Mouse (Mus musculus): Measurements from ENCODE around the gene Il18rap.
"Not testable (repeated sequence)": the region's sequence is repeated elsewhere in the genome, so short reads cannot be mapped to it uniquely, and the experiment has no call there.

The Il18rap gene

DNA sequence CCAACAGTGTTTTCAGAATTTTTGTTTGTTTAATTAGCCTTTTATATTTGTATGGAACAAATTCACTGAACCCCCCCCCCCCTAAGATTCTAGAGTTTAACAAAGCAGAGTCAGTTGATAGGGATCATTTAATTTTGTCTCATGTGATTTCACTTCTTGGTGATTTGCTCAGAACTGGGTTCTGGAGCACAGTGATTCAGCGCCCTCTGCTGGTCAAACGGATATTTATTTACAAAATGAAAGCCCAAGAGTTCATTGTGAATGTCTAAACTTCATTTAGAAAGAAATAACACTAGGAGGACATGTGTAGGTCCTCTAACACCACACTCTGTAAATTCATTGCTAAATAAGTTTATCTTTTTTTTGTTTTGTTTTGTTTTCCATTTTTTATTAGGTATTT is 29.5 kb downstream of the Il18rap start:
- peak; percentile 66 for DNase-seq (ENCODE audit: low spot score)

DNA sequence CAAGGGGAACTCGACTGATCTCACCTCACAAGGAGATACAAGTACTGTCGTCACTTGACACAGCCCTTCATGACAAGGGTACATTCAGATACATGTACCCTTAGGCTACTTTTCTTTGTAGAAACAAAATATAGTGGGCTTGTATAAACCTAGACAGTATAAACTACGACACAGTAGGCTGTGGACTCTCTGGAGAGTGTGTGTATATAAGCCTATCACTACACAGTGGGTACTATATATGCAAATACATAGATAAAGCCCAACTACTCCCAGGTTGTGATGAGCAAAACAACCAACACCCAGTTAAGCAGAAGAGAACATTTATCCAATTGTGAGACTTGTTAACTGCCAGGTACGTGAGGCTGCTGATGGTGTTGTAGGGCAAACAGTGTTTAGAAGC is 31.5 kb downstream of the Il18rap start:
- no peak for DNase-seq (ENCODE audit: low spot score)

DNA sequence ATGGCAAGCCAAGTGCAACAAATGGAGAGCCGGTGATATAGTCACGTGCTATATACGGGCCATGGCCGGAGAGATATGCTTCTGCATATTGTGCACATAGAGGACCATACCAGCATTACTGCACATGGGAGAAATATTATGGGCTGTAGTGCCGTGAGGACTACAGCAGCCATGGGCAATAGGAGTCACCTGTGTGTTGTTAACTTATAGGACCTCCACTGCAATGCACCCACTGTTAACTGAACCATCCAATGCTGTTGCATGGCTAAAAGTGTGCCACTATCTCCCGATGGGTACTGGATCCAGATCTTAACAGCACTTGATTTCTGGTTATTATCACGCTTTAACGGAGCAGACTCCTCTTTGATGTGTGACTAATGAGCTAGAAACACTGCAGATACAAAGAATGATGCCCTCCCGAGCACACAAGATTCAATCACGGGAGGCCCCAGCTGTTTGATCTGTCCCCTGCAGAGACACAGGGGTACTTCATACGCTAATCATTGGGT is 32.0 kb downstream of the Il18rap start:
- DNase-seq (ENCODE audit: low spot score): no peak

DNA sequence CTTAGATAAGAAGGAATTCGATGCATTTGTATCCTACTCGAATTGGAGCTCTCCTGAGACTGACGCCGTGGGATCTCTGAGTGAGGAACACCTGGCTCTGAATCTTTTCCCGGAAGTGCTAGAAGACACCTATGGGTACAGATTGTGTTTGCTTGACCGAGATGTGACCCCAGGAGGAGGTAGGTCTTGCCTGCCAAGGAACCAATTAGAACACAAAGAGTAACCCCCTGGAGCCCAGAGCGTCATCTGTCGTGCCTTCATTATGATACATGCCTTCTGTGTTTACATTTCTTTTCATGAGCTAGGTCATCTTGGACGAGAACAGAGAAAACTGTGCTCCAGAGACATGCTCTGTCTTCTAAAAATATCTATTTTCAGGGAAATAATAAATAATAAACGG is 32.6 kb downstream of the Il18rap start:
- no peak for DNase-seq (ENCODE audit: low spot score)

DNA sequence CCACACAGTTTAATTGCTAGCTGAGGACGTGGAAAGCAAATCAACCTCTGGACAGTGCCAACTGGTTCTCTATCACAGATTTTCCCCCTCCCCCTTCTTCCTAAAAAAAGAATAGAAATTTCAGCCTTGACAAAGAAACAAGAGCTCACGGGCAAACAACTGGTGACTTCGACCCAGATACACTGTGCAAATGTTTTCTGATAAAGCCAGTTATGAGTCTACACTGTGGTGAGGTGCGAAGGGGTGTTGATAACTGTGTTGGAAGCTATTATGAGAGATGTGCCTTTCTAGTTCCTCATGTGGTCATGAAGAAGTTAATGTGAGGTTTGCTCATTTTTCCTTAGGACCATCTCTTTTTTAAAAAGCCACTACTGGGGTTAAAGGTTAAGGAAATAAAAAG is 54.2 kb downstream of the Il18rap start:
- no peak for DNase-seq (ENCODE audit: low spot score)

DNA sequence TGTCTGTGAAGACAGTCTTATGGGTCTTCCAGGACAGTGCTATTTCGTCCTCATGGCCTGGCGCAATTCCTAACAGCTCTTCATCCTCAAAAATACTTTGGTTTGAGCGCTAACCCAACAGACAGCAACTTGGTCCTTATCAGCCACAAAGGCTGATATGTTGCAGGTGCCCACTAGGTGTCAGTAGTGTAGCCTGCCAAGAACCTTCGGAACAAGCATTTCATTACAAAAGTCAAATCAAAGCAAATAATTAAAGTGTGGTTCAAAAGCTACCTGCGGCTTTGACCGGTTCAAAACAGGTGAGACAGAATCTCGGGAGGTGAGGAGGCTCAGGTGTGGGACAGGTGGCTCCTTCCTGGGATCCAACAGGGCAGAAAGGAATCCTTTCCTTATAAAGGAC is 64.6 kb downstream of the Il18rap start, which contains the start of gene Slc9a4:
TSS of gene Slc9a4 (plus strand) at position 298 of the 400 bp plus-strand sequence.
- peak; percentile 3 for DNase-seq (ENCODE audit: low spot score)

DNA sequence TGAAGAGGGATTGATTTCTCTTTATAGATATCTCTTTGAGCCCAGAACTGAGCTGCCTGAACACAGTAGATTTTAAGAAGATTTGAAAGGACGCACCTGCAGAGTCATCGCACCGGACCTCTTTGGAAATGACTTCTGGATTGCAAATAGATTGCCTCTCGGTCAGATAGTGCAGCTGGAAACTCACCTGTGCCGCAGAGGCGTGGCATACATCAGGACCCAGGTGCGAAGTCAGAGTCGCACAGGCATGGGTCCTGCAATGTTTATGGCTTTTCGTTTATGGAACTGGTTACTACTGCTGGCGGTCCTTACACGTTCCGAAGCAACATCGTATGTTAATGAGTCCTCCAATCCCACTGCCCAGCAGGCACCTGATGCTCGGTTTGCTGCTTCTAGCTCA is 65.1 kb downstream of the Il18rap start:
- no peak for DNase-seq (ENCODE audit: low spot score)

DNA sequence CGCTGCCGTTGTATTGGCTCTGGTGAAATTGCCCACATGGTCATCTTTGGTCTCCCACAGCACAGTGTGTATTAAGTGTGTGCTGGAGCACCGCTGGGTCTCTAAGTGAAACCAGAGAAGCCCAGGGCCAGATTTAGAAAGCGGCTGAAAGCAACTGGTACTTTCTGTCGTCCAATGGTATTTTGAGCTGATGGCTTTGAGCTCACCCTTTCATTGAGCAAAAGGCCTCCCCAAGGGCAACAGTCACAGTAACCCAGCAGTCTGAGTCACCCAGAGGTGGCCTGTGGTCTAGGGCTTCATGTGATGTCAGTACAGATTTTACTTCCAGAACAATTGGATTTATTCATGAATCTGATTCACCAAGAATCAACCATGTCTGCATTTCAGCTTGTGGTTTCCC is 71.6 kb downstream of the Il18rap start:
- DNase-seq (ENCODE audit: low spot score): no peak

DNA sequence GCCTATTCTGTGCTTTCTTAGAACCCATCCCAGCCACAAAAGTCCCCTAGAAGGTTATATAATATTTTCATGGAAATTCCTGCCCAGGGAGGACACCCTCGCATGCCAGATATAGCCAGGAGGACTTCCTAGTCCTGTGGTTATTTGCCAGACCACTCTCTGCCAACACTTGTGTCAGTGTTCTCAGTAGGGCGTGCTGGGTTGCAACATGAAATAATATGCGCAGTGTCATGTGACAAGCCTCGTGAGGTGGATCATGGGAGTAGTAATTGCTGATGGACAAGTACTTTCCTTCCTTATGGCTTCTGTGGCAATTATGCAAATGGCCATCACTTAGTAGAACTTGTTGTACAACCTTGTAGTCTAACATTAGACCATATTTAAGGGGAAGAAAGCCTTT is 75.8 kb downstream of the Il18rap start:
- DNase-seq (ENCODE audit: low spot score): no peak

DNA sequence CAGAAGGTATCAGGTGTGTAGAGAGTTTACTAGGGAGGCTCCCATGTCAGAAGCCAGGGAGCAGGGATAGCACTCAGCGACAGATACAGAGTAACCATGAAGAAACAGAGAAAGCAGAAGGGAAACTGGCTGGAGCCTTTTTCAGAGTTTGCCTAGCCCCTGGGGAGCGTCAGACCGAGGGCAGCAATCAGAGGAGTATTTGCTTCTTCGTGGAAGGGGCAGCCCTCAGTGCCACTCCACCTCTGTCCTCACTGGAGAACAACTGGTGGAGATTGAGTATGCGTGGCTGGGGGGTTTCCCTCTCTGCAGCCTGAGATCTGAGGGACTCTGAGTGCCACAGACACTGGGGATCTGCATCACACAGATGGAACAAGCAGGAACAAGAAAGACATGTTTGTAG is 82.7 kb downstream of the Il18rap start:
- no peak for DNase-seq (ENCODE audit: low spot score)

DNA sequence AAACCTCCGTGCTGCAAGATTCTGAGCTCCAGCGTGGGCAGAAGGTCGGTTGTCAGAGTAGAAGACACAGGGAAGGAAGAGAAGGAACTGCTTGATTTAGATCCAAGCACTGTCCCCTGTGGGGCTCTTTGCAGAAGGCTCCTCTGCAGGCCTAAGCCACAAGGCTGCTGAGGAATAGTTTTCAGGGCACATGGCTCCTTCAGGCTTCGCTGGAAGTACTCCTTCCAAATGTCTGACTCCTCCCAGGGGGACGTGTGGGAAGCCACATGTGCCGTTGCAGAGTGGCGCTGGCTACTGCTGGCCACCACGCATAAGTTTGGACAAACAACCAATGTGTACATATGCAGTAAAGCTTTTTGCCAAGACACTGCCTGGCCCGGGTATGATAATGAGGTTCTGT is 84.5 kb downstream of the Il18rap start:
- not testable (repeated sequence) for DNase-seq (ENCODE audit: low spot score)

DNA sequence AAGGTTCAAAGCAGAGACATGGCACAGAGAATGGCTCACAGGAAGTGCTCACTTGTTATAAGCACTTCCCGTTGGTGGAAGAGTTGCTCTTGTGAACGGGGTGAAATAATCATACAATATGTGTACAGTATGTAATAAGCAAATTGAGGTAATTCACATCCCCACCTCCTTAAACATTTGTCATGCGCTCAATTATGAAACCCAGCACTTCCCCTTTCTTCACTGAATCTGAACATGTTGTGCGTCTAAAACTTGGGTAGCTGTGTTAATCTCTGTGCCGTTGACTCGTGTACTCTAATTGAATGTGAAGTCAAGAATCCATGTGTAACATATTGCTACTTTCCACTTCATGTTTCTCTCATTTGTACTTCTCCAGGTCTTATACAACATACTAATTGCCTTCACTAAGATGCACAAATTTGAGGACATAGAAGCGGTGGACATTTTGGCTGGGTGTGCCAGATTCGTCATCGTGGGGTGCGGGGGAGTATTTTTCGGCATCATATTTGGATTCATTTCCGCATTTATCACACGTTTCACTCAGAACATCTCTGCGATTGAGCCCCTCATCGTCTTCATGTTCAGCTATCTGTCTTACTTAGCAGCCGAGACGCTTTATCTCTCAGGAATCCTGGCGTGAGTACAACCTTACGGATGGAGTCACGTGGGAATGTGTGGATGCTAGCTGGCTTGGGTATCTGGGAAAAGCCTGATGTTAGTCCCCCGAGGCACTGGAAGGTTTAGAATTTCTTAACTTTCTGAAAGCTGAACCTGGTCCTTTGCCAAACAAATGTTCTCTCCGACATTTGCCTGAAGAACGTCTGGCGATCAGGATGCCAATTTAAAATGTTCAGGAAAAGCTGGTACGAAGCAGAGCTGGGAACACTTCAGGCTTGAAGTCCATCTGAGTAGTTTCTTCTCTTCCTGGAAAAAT is 85.5 kb downstream of the Il18rap start:
- no peak for DNase-seq (ENCODE audit: low spot score)

Measured in c-Kit-positive CD71-positive TER-119-positive erythroid progenitor cells, embryonic 14.5 days (primary cell).